Mouse (Mus musculus) G1E (cell line): ENCODE measurements around the gene Osm. TPM values are rescaled to one million over a fixed set of nuclear protein-coding genes. Genes with fewer than 3 reads are reported as not detected.

Experiments
- ATAC-seq: 2 replicates; pipeline ENCODE4 v1.8.0; 2016; ENCODE audit warnings: mild to moderate bottlenecking; ENCODE audit not compliant: insufficient number of reproducible peaks, poor library complexity, low FRiP score, severe bottlenecking; ENCODE audit errors: extremely low read depth
- DNase-seq: peaks from one replicate; pipeline ENCODE4 v3.0.0; 2012; ENCODE audit warnings: low spot score
- H3K27me3 ChIP-seq: 2 replicates; pipeline ENCODE4 v1.6.1; 2012; ENCODE audit warnings: mild to moderate bottlenecking, low read length, inconsistent platforms; ENCODE audit not compliant: insufficient read depth
- H3K36me3 ChIP-seq: replicated peaks from 2 replicates; pipeline ENCODE3; 2012; ENCODE audit warnings: mild to moderate bottlenecking, inconsistent platforms
- H3K4me1 ChIP-seq: 2 replicates; pipeline ENCODE4 v1.6.1; 2012; ENCODE audit warnings: low read depth, low read length, inconsistent platforms, mixed read lengths; ENCODE audit not compliant: insufficient read depth
- H3K4me3 ChIP-seq: 2 replicates; pipeline ENCODE4 v1.5.1; 2012; ENCODE audit warnings: low read depth, mild to moderate bottlenecking, inconsistent platforms, low read length, moderate library complexity, mixed read lengths
- H3K9me3 ChIP-seq: replicated peaks from 2 replicates; pipeline ENCODE4 v1.6.1; 2012; ENCODE audit warnings: inconsistent platforms
- CTCF ChIP-seq: IDR thresholded peaks from 2 replicates; pipeline ENCODE4 v1.5.1; 2012; ENCODE audit warnings: low read depth, low read length, inconsistent platforms, mixed read lengths
- GATA1 ChIP-seq: IDR thresholded peaks from 2 replicates; pipeline ENCODE4 v1.6.1; 2012; ENCODE audit warnings: borderline replicate concordance, low read length, inconsistent platforms, mixed read lengths
- GATA2 ChIP-seq: IDR thresholded peaks from 2 replicates; pipeline ENCODE4 v1.6.1; 2012; ENCODE audit warnings: low read depth, low read length, inconsistent platforms, borderline replicate concordance
- POLR2AphosphoS5 ChIP-seq: IDR thresholded peaks from 2 replicates; pipeline ENCODE4 v1.6.1; 2012; ENCODE audit warnings: low read depth, low read length, inconsistent platforms; ENCODE audit not compliant: insufficient replicate concordance
- TAL1 ChIP-seq: conservative IDR thresholded peaks from 2 replicates; pipeline ENCODE4 v1.6.1; 2012; ENCODE audit warnings: low read depth, low read length, inconsistent platforms, mixed read lengths
- polyA plus RNA-seq: library from polyadenylated mRNA; stranded (reverse); fragments of >175 nt; gene quantifications from 2 replicates; pipeline ENCODE4 v1.2.3, GENCODE M21; 2012
- total RNA-seq, 2 experiments: library from RNA; stranded (forward) in 1 of 2; stranded (reverse) in 1 of 2; fragments of 200-1000 nt in 1 of 2; fragments of >200 nt in 1 of 2; fragmentation: Nextera tagmentation in 1 of 2; gene quantifications; 2 replicates each; pipeline ENCODE4 v1.2.3; 2014 to 2017

Gene Osm
- 7.2 and 8.0 TPM in 2 replicates for total RNA-seq (2014; fragmentation: Nextera tagmentation)
- total RNA-seq (2017), result 8.3 and 10.3 TPM in 2 replicates
- 4.0 and 4.5 TPM in 2 replicates for polyA plus RNA-seq

GRCm38 (mm10) chr11:4235665-4236545, at the start of gene Osm:
TSS of gene Osm (plus strand) at chr11:4236420.
- DNase-seq (peak; percentile 67), ATAC-seq (peak; percentile 30)
- Histone ChIP-seq H3K4me1 (peaks cover 86% of the 10 kb centered on the region), H3K4me3 (peak within 1 kb of the TSS; percentile 80), H3K27me3 (no peaks in the 10 kb centered on the region), H3K9me3 (peaks cover 6% of the 10 kb centered on the region), H3K36me3 (peaks cover 66% of the 10 kb centered on the region)
- TF ChIP-seq GATA2, result no peak
- no peak for TF ChIP-seq TAL1
- no peak for TF ChIP-seq CTCF
- no peak for TF ChIP-seq POLR2AphosphoS5
- no peak for TF ChIP-seq GATA1

GRCm38 (mm10) chr11:4186486-4187317, 49.5 kb upstream of the Osm start, which contains the start of gene Tbc1d10a:
TSS of gene Tbc1d10a (plus strand) at chr11:4186789.
- H3K27me3 ChIP-seq, result no peaks in the 10 kb centered on the region
- peaks cover 30% of the 10 kb centered on the region for H3K4me1 ChIP-seq
- peak; percentile 99 for ATAC-seq
- TF ChIP-seq TAL1 (no peak), POLR2AphosphoS5 (no peak)
- H3K4me3 ChIP-seq, result peak within 1 kb of the TSS; percentile 89
- H3K9me3 ChIP-seq, result no peaks in the 10 kb centered on the region
- DNase-seq, result peak; percentile 99
- peaks cover 62% of the 10 kb centered on the region for H3K36me3 ChIP-seq

DNA sequence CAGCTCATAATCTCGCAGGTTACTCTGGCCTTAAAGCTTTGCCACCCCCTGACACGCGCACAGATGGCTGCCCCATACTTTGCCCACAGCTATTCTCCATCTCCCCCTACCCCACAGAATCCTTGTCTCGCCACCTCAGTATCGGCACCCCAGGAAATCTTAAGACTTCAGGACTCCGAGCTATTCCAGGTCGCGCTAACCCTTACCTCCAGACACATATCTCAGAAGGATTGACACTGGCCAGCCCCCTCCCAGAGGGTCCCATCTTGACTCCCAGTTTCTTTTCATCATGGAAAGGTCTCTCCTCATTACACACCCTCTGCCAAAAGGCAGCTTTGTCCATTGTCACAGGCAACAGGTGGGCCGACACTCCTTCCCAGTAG, 48.9 kb upstream of the Osm start:
- H3K4me3 ChIP-seq, result peak overlapping the region; percentile 89
- peaks cover 62% of the 10 kb centered on the region for H3K36me3 ChIP-seq
- no peaks in the 10 kb centered on the region for H3K9me3 ChIP-seq
- peaks cover 30% of the 10 kb centered on the region for H3K4me1 ChIP-seq
- no peaks in the 10 kb centered on the region for H3K27me3 ChIP-seq
- ATAC-seq, result no peak
- peak; percentile 11 for DNase-seq
- no peak for TF ChIP-seq CTCF
- TF ChIP-seq GATA2, result no peak
- TF ChIP-seq TAL1, result no peak
- no peak for TF ChIP-seq POLR2AphosphoS5
- no peak for TF ChIP-seq GATA1

DNA sequence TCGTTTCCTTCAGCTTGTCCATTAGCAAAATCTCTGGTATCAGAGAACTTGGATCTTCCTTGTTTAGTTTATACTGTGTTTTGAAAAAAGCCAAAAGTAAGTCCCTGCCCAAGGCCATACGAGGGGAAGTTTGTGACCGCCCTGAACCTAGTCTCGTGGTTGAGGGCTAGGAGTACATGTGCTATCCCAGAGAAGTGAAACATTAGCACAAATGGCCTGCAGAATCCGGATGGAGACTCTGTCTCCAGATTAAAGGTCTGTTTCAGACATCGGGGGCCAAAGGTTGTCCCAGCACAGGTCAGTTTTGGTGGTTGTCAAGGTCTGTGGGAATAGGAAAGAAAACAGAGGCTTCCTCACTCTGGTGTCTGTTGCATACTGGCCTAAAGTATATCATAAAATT, 47.0 kb upstream of the Osm start:
- no peaks in the 10 kb centered on the region for H3K27me3 ChIP-seq
- no peaks in the 10 kb centered on the region for H3K9me3 ChIP-seq
- ATAC-seq, result no peak
- DNase-seq, result no peak
- TF ChIP-seq TAL1, result no peak
- TF ChIP-seq GATA2, result no peak
- no peak for TF ChIP-seq POLR2AphosphoS5
- TF ChIP-seq CTCF, result no peak
- TF ChIP-seq GATA1, result no peak
- peaks cover 30% of the 10 kb centered on the region for H3K4me1 ChIP-seq
- peaks cover 60% of the 10 kb centered on the region for H3K36me3 ChIP-seq
- no peak overlapping the region for H3K4me3 ChIP-seq

DNA sequence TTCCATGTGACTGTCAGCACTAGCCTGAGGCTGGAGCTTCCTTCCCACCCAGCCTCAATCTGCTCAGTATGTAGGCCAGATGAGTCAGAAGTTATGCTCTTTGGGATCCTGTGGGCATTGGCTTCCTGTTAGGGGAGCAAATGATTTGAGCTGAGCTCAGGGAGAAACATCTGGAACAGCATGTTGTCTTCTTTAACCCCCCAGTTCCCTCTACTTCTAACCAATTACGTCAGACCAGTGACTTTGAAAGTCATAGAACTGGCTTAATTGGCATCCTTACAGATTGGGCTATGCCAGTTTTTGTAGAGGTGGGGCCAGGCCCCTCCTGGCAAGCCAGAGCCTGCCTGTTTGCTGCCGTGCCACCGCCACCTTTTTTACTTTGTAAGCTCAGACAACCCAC, 45.5 kb upstream of the Osm start:
- ATAC-seq, result no peak
- TF ChIP-seq CTCF (no peak), POLR2AphosphoS5 (no peak), TAL1 (no peak), GATA1 (no peak), GATA2 (no peak)
- Histone ChIP-seq H3K27me3 (no peaks in the 10 kb centered on the region), H3K36me3 (peaks cover 74% of the 10 kb centered on the region), H3K4me1 (peaks cover 34% of the 10 kb centered on the region), H3K4me3 (no peak overlapping the region), H3K9me3 (no peaks in the 10 kb centered on the region)
- no peak for DNase-seq

DNA sequence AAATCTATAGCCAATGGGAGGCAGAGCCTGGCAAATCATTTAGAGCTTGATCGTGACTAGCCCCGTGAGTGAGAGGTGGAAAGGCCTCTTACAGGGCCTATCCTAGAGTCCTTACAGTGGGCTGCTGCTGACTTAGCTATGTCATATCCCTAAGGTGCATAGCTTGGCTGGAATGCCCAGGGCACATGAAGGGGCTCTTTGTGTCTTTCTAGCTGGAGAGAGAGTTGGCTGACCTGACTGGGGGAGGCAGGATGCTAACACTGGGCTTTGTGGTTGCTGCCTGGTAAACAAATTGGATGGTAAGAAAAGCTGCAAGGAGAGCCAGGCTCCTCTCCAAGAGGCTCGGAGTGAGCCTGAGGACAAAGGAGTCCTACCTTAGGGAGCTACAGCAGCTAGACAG, 43.5 kb upstream of the Osm start:
- peaks cover 26% of the 10 kb centered on the region for H3K4me1 ChIP-seq
- TF ChIP-seq GATA1 (no peak), CTCF (no peak), POLR2AphosphoS5 (no peak), TAL1 (no peak), GATA2 (no peak)
- peaks cover 93% of the 10 kb centered on the region for H3K36me3 ChIP-seq
- ATAC-seq, result no peak
- H3K9me3 ChIP-seq, result no peaks in the 10 kb centered on the region
- no peak for DNase-seq
- no peak overlapping the region for H3K4me3 ChIP-seq
- H3K27me3 ChIP-seq, result no peaks in the 10 kb centered on the region
